Mouse (Mus musculus) R1 (cell line): ENCODE results near the gene Fcnb.

ENCODE experiments used
- DNase-seq: peaks from one replicate; pipeline ENCODE4 v3.0.0-alpha.2; 2018; ENCODE audit warnings: low read depth, low spot score

Fcnb gene

GRCm38 (mm10) chr2:28032469-28032868 lies 52.2 kb downstream of the Fcnb start:
- DNase-seq, result no peak

GRCm38 (mm10) chr2:28031860-28032259 lies 52.8 kb downstream of the Fcnb start:
- DNase-seq, result peak; percentile 76
